Mouse (Mus musculus): ENCODE data around the gene Gabrd.

The Gabrd gene

GRCm38 (mm10) chr4:155383326-155383725 lies 14.6 kb downstream of the Gabrd start:
- ATAC-seq (ENCODE audit: low TSS enrichment): peak; percentile 1; the same call in 1 of the 2 replicates

GRCm38 (mm10) chr4:155382752-155383151 lies 15.2 kb downstream of the Gabrd start:
- peak; percentile 80 for ATAC-seq (ENCODE audit: low TSS enrichment)

GRCm38 (mm10) chr4:155381974-155382373 lies 15.9 kb downstream of the Gabrd start:
- ATAC-seq (ENCODE audit: low TSS enrichment): peak; percentile 41; the same call in 1 of the 2 replicates

- no peak for ATAC-seq (ENCODE audit: low TSS enrichment)
These were observed 25.8 kb downstream of the Gabrd start for GRCm38 (mm10) chr4:155371797-155372735.

- ATAC-seq (ENCODE audit: low TSS enrichment): no peak
These were observed 26.9 kb downstream of the Gabrd start for GRCm38 (mm10) chr4:155370737-155371715.

GRCm38 (mm10) chr4:155368684-155369083 lies 29.2 kb downstream of the Gabrd start:
- ATAC-seq (ENCODE audit: low TSS enrichment): peak; percentile 79; the same call in 1 of the 2 replicates

GRCm38 (mm10) chr4:155367739-155368138 lies 30.2 kb downstream of the Gabrd start:
- ATAC-seq (ENCODE audit: low TSS enrichment): no peak

GRCm38 (mm10) chr4:155366784-155367183 lies 31.1 kb downstream of the Gabrd start:
- no peak for ATAC-seq (ENCODE audit: low TSS enrichment)

- no peak for ATAC-seq (ENCODE audit: low TSS enrichment)
These were observed 35.5 kb downstream of the Gabrd start for GRCm38 (mm10) chr4:155362443-155362842.

GRCm38 (mm10) chr4:155361303-155361791 lies 36.6 kb downstream of the Gabrd start, which contains the start of gene Prkcz:
Gene Prkcz, minus strand, starts transcription at chr4:155361361.
- ATAC-seq (ENCODE audit: low TSS enrichment): peak; percentile 79

GRCm38 (mm10) chr4:155360856-155361255 lies 37.1 kb downstream of the Gabrd start:
- no peak; the same call in 1 of the 2 replicates for ATAC-seq (ENCODE audit: low TSS enrichment)

GRCm38 (mm10) chr4:155359560-155360464 lies 38.1 kb downstream of the Gabrd start:
- ATAC-seq (ENCODE audit: low TSS enrichment): no peak

- ATAC-seq (ENCODE audit: low TSS enrichment): no peak
These were observed 40.3 kb downstream of the Gabrd start for GRCm38 (mm10) chr4:155357601-155358000.

- ATAC-seq (ENCODE audit: low TSS enrichment): no peak
These were observed 41.6 kb downstream of the Gabrd start for GRCm38 (mm10) chr4:155356354-155356753.

GRCm38 (mm10) chr4:155354546-155354945 lies 43.4 kb downstream of the Gabrd start:
- no peak for ATAC-seq (ENCODE audit: low TSS enrichment)

GRCm38 (mm10) chr4:155354035-155354434 lies 43.9 kb downstream of the Gabrd start:
- ATAC-seq (ENCODE audit: low TSS enrichment): no peak

GRCm38 (mm10) chr4:155352581-155352980 lies 45.3 kb downstream of the Gabrd start:
- no peak for ATAC-seq (ENCODE audit: low TSS enrichment)

- ATAC-seq (ENCODE audit: low TSS enrichment): no peak
These were observed 51.6 kb downstream of the Gabrd start for GRCm38 (mm10) chr4:155346350-155346749.

- peak; percentile 89 for ATAC-seq (ENCODE audit: low TSS enrichment)
These were observed 52.3 kb downstream of the Gabrd start for GRCm38 (mm10) chr4:155345608-155345953.

GRCm38 (mm10) chr4:155344716-155345607 lies 53.0 kb downstream of the Gabrd start:
- peak; percentile 30 for ATAC-seq (ENCODE audit: low TSS enrichment)
